Mouse (Mus musculus) stomach, embryonic 16.5 days (tissue): ENCODE results near the gene Rps27rt. TPM values are rescaled to one million over a fixed set of nuclear protein-coding genes. Genes with fewer than 3 reads are reported as not detected.

Experiments used
- ATAC-seq: fragments of 200-750 bp; cut with Nextera tagmentation; 2 replicates; pipeline ENCODE4 v1.8.0; 2017; ENCODE audit warnings: moderate number of reproducible peaks, moderate TSS enrichment; ENCODE audit not compliant: insufficient read depth, low FRiP score
- H3K27ac ChIP-seq: fragments of 300-500 bp; sonication (generic); 2 replicates; pipeline ENCODE4 v1.5.1; 2014; ENCODE audit warnings: low read length
- H3K27me3 ChIP-seq: fragments of 300-500 bp; sonication (generic); 2 replicates; pipeline ENCODE4 v1.6.1; 2014; ENCODE audit warnings: low read length, control low read depth, mixed read lengths; ENCODE audit not compliant: control insufficient read depth, insufficient read depth
- H3K36me3 ChIP-seq: fragments of 300-500 bp; sonication (generic); 2 replicates; pipeline ENCODE4 v1.6.1; 2014; ENCODE audit warnings: low read length; ENCODE audit not compliant: control insufficient read depth, insufficient read depth
- H3K4me1 ChIP-seq: fragments of 300-500 bp; sonication (generic); 2 replicates; pipeline ENCODE4 v1.6.1; 2014; ENCODE audit warnings: low read length, control low read depth, mixed read lengths; ENCODE audit not compliant: control insufficient read depth, insufficient read depth
- H3K4me2 ChIP-seq: fragments of 300-500 bp; sonication (generic); 2 replicates; pipeline ENCODE4 v1.6.1; 2014; ENCODE audit warnings: low read depth, low read length, mixed read lengths
- H3K4me3 ChIP-seq: fragments of 300-500 bp; sonication (generic); replicated peaks from 2 replicates; pipeline ENCODE4 v1.5.1; 2014; ENCODE audit warnings: mild to moderate bottlenecking, low read length
- H3K9ac ChIP-seq: fragments of 300-500 bp; sonication (generic); 2 replicates; pipeline ENCODE4 v1.6.1; 2014; ENCODE audit warnings: low read length
- H3K9me3 ChIP-seq: fragments of 300-500 bp; sonication (generic); replicated peaks from 2 replicates; pipeline ENCODE4 v1.6.1; 2016; ENCODE audit warnings: low read length, control low read depth; ENCODE audit not compliant: control insufficient read depth
- WGBS: fragments of 180-500 bp; shearing (Covaris S2); extraction: QIAGEN DNeasy Blood & Tissue Kit; methylation state at CpG from one replicate; pipeline ENCODE4 v1.1.7; 2014; 5-methylcytosine and 5-hydroxymethylcytosine counted together
- polyA plus RNA-seq: library from polyadenylated mRNA; unstranded; fragments of >200 nt; fragmentation: Nextera tagmentation; extraction: Ambion mirVana; gene quantifications from 2 replicates; pipeline ENCODE4 v1.2.1, GENCODE M21; 2015

Rps27rt gene
- polyA plus RNA-seq, 1 experiment from 2014 or later, result 421 TPM

GRCm38 (mm10) chr9:115008194-115008593 is 25.7 kb upstream of the Rps27rt start:
- H3K27ac ChIP-seq, result peak overlapping the region; percentile 51; the same call in 1 of the 2 replicates

GRCm38 (mm10) chr9:115007776-115008175 is 25.2 kb upstream of the Rps27rt start:
- 52% methylated on average over 6 of the region's 6 CpGs for WGBS
- Histone ChIP-seq H3K4me3 (no peak overlapping the region), H3K4me1 (no peaks in the 10 kb centered on the region), H3K27ac (peak overlapping the region; percentile 51; the same call in 1 of the 2 replicates), H3K27me3 (no peaks in the 10 kb centered on the region), H3K36me3 (no peaks in the 10 kb centered on the region), H3K4me2 (no peak overlapping the region), H3K9me3 (peaks cover 8% of the 10 kb centered on the region; the same call in 1 of the 2 replicates), H3K9ac (no peak overlapping the region)
- ATAC-seq, result no peak

More at GRCm38 (mm10) chr9:115008194-115008593, 25.7 kb upstream of the Rps27rt start:
- H3K4me3 ChIP-seq, result no peak overlapping the region
- 86% methylated on average over 7 of the region's 7 CpGs for WGBS
- H3K4me1 ChIP-seq, result no peaks in the 10 kb centered on the region
- H3K9ac ChIP-seq, result no peak overlapping the region
- H3K36me3 ChIP-seq, result no peaks in the 10 kb centered on the region
- no peak for ATAC-seq
- no peak overlapping the region for H3K4me2 ChIP-seq
- H3K27me3 ChIP-seq, result no peaks in the 10 kb centered on the region
- peaks cover 8% of the 10 kb centered on the region; the same call in 1 of the 2 replicates for H3K9me3 ChIP-seq

GRCm38 (mm10) chr9:115005446-115005845 is 22.9 kb upstream of the Rps27rt start:
- WGBS, result 70% methylated on average over 10 of the region's 10 CpGs
- Histone ChIP-seq H3K27me3 (no peaks in the 10 kb centered on the region), H3K4me2 (no peak overlapping the region), H3K9me3 (peaks cover 5% of the 10 kb centered on the region; the same call in 1 of the 2 replicates), H3K4me3 (no peak overlapping the region), H3K36me3 (no peaks in the 10 kb centered on the region), H3K9ac (no peak overlapping the region), H3K4me1 (no peaks in the 10 kb centered on the region), H3K27ac (no peak overlapping the region)
- no peak for ATAC-seq

GRCm38 (mm10) chr9:114999771-115000146 is 17.2 kb upstream of the Rps27rt start:
- Histone ChIP-seq H3K4me2 (no peak overlapping the region), H3K4me3 (no peak overlapping the region), H3K36me3 (no peaks in the 10 kb centered on the region), H3K27me3 (no peaks in the 10 kb centered on the region), H3K27ac (no peak overlapping the region), H3K9ac (no peak overlapping the region), H3K4me1 (no peaks in the 10 kb centered on the region), H3K9me3 (no peaks in the 10 kb centered on the region)
- WGBS, result 57% methylated on average over 5 of the region's 5 CpGs
- ATAC-seq, result no peak

- Histone ChIP-seq H3K27ac (no peak overlapping the region), H3K9ac (no peak overlapping the region), H3K4me1 (no peaks in the 10 kb centered on the region), H3K9me3 (no peaks in the 10 kb centered on the region), H3K4me2 (no peak overlapping the region), H3K27me3 (no peaks in the 10 kb centered on the region), H3K36me3 (no peaks in the 10 kb centered on the region), H3K4me3 (no peak overlapping the region)
- no peak for ATAC-seq
- WGBS, result 77% methylated on average over 6 of the region's 6 CpGs
Measured at GRCm38 (mm10) chr9:114999010-114999770, 16.7 kb upstream of the Rps27rt start.

GRCm38 (mm10) chr9:114996489-114996888 is 13.9 kb upstream of the Rps27rt start:
- ATAC-seq, result no peak
- Histone ChIP-seq H3K4me1 (no peaks in the 10 kb centered on the region), H3K27me3 (no peaks in the 10 kb centered on the region), H3K27ac (no peak overlapping the region), H3K4me2 (no peak overlapping the region), H3K9ac (no peak overlapping the region), H3K4me3 (no peak overlapping the region), H3K36me3 (no peaks in the 10 kb centered on the region), H3K9me3 (no peaks in the 10 kb centered on the region)
- WGBS, result 94% methylated on average over 6 of the region's 6 CpGs

- no peak overlapping the region for H3K4me3 ChIP-seq
- H3K36me3 ChIP-seq, result no peaks in the 10 kb centered on the region
- H3K9ac ChIP-seq, result no peak overlapping the region
- no peaks in the 10 kb centered on the region for H3K27me3 ChIP-seq
- H3K9me3 ChIP-seq, result no peaks in the 10 kb centered on the region
- H3K4me1 ChIP-seq, result no peaks in the 10 kb centered on the region
- 90% methylated on average over 4 of the region's 4 CpGs for WGBS
- ATAC-seq, result no peak
- H3K27ac ChIP-seq, result no peak overlapping the region
- H3K4me2 ChIP-seq, result no peak overlapping the region
Measured at GRCm38 (mm10) chr9:114995716-114996115, 13.2 kb upstream of the Rps27rt start.

- no peaks in the 10 kb centered on the region for H3K27me3 ChIP-seq
- no peaks in the 10 kb centered on the region for H3K36me3 ChIP-seq
- H3K4me2 ChIP-seq, result no peak overlapping the region
- no peaks in the 10 kb centered on the region for H3K9me3 ChIP-seq
- 68% methylated on average over 4 of the region's 4 CpGs for WGBS
- no peak for ATAC-seq
- H3K27ac ChIP-seq, result no peak overlapping the region
- H3K4me1 ChIP-seq, result no peaks in the 10 kb centered on the region
- no peak overlapping the region for H3K9ac ChIP-seq
- no peak overlapping the region for H3K4me3 ChIP-seq
Measured at GRCm38 (mm10) chr9:114995250-114995649, 12.7 kb upstream of the Rps27rt start.

- Histone ChIP-seq H3K9ac (no peak overlapping the region), H3K36me3 (no peaks in the 10 kb centered on the region), H3K4me2 (no peak overlapping the region), H3K27me3 (no peaks in the 10 kb centered on the region), H3K27ac (no peak overlapping the region), H3K4me1 (0 out of 2 replicates have a peak, but pooled peaks cover 4% of the 10 kb centered on the region), H3K9me3 (no peaks in the 10 kb centered on the region), H3K4me3 (no peak overlapping the region)
- ATAC-seq, result no peak
- 90% methylated on average over 2 of the region's 2 CpGs for whole genome bisulfite sequencing
Measured at GRCm38 (mm10) chr9:114992528-114992927, 10.0 kb upstream of the Rps27rt start.
